Mouse (Mus musculus): ENCODE data around the gene Ddit4. TPM values are rescaled to one million over a fixed set of nuclear protein-coding genes. Genes with fewer than 3 reads are reported as not detected.

Gene Ddit4
- total RNA-seq, 1 experiment = 33.9 TPM

- Histone ChIP-seq H3K27ac (ENCODE audit: insufficient read depth, low read depth, low read length, poor library complexity, severe bottlenecking) (no peak overlapping the region; the same call in 1 of the 2 replicates), H3K4me1 (ENCODE audit: control insufficient read depth in 2 of 2, insufficient read depth in 2 of 2, low read length in 2 of 2, poor library complexity in 1 of 2) (peaks cover 6 to 20% of the 10 kb centered on the region in 2 experiments), H3K9me3 (ENCODE audit: control insufficient read depth, insufficient read depth, low read depth, low read length) (no peaks in the 10 kb centered on the region), H3K4me3 (ENCODE audit: insufficient read depth in 1 of 2, low read depth in 1 of 2, low read length in 2 of 2, poor library complexity in 1 of 2, severe bottlenecking in 1 of 2) (no peak overlapping the region), H3K36me3 (ENCODE audit: control insufficient read depth, insufficient read depth, low read length, poor library complexity, severe bottlenecking) (no peaks in the 10 kb centered on the region), H3K9ac (ENCODE audit: insufficient read depth, low read depth, low read length, poor library complexity, severe bottlenecking) (no peak overlapping the region)
- TF ChIP-seq MAFK (IDR thresholded peaks at IDR 0.05; ENCODE audit: insufficient read depth, low read depth, low read length) (no peak), HCFC1 (IDR thresholded peaks at IDR 0.05; ENCODE audit: borderline replicate concordance, insufficient read depth, low read length) (no peak), ZNF384 (IDR thresholded peaks at IDR 0.05; ENCODE audit: low read depth, low read length) (no peak), CHD2 (IDR thresholded peaks at IDR 0.05; ENCODE audit: low read depth, low read length) (no peak), ZC3H11A (IDR thresholded peaks at IDR 0.05; ENCODE audit: borderline replicate concordance, low read depth, low read length) (no peak)
- in situ Hi-C loops (cut with MboI; ENCODE audit: low sequenced_read_pairs in 2 of 2, unreplicated experiment in 2 of 2) = no loop called here
- DNase-seq (ENCODE audit: low read depth, low spot score) = no peak
These were observed 22.4 kb downstream of the Ddit4 start for GRCm38 (mm10) chr10:59929205-59929604.

GRCm38 (mm10) chr10:59924305-59924704 is 27.3 kb downstream of the Ddit4 start:
- Histone ChIP-seq H3K4me1 (ENCODE audit: control insufficient read depth in 2 of 2, insufficient read depth in 2 of 2, low read length in 2 of 2, poor library complexity in 1 of 2) (peaks cover 10 to 42% of the 10 kb centered on the region in 2 experiments), H3K36me3 (ENCODE audit: control insufficient read depth, insufficient read depth, low read length, poor library complexity, severe bottlenecking) (no peaks in the 10 kb centered on the region), H3K9ac (ENCODE audit: insufficient read depth, low read depth, low read length, poor library complexity, severe bottlenecking) (no peak overlapping the region), H3K9me3 (ENCODE audit: control insufficient read depth, insufficient read depth, low read depth, low read length) (no peaks in the 10 kb centered on the region), H3K27ac (ENCODE audit: insufficient read depth, low read depth, low read length, poor library complexity, severe bottlenecking) (no peak overlapping the region), H3K4me3 (ENCODE audit: insufficient read depth in 1 of 2, low read depth in 1 of 2, low read length in 2 of 2, poor library complexity in 1 of 2, severe bottlenecking in 1 of 2) (no peak overlapping the region)
- TF ChIP-seq MAFK (IDR thresholded peaks at IDR 0.05; ENCODE audit: insufficient read depth, low read depth, low read length) = no peak
- TF ChIP-seq ZC3H11A (IDR thresholded peaks at IDR 0.05; ENCODE audit: borderline replicate concordance, low read depth, low read length) = no peak
- TF ChIP-seq ZNF384 (IDR thresholded peaks at IDR 0.05; ENCODE audit: low read depth, low read length) = no peak
- no peak for TF ChIP-seq HCFC1 (IDR thresholded peaks at IDR 0.05; ENCODE audit: borderline replicate concordance, insufficient read depth, low read length)
- TF ChIP-seq CHD2 (IDR thresholded peaks at IDR 0.05; ENCODE audit: low read depth, low read length) = no peak
- in situ Hi-C loops (cut with MboI; ENCODE audit: low sequenced_read_pairs in 2 of 2, unreplicated experiment in 2 of 2) = no loop called here
- DNase-seq (ENCODE audit: low read depth, low spot score) = no peak

- Histone ChIP-seq H3K4me1 (ENCODE audit: control insufficient read depth in 2 of 2, insufficient read depth in 2 of 2, low read length in 2 of 2, poor library complexity in 1 of 2) (peaks cover 10 to 44% of the 10 kb centered on the region in 2 experiments), H3K4me3 (ENCODE audit: insufficient read depth in 1 of 2, low read depth in 1 of 2, low read length in 2 of 2, poor library complexity in 1 of 2, severe bottlenecking in 1 of 2) (no peak overlapping the region), H3K9me3 (ENCODE audit: control insufficient read depth, insufficient read depth, low read depth, low read length) (no peaks in the 10 kb centered on the region), H3K9ac (ENCODE audit: insufficient read depth, low read depth, low read length, poor library complexity, severe bottlenecking) (no peak overlapping the region), H3K27ac (ENCODE audit: insufficient read depth, low read depth, low read length, poor library complexity, severe bottlenecking) (no peak overlapping the region), H3K36me3 (ENCODE audit: control insufficient read depth, insufficient read depth, low read length, poor library complexity, severe bottlenecking) (no peaks in the 10 kb centered on the region)
- no peak for TF ChIP-seq ZNF384 (IDR thresholded peaks at IDR 0.05; ENCODE audit: low read depth, low read length)
- no peak for TF ChIP-seq MAFK (IDR thresholded peaks at IDR 0.05; ENCODE audit: insufficient read depth, low read depth, low read length)
- TF ChIP-seq ZC3H11A (IDR thresholded peaks at IDR 0.05; ENCODE audit: borderline replicate concordance, low read depth, low read length) = no peak
- TF ChIP-seq HCFC1 (IDR thresholded peaks at IDR 0.05; ENCODE audit: borderline replicate concordance, insufficient read depth, low read length) = no peak
- no peak for TF ChIP-seq CHD2 (IDR thresholded peaks at IDR 0.05; ENCODE audit: low read depth, low read length)
- no peak for DNase-seq (ENCODE audit: low read depth, low spot score)
- in situ Hi-C loops (cut with MboI; ENCODE audit: low sequenced_read_pairs in 2 of 2, unreplicated experiment in 2 of 2) = no loop called here
These were observed 28.1 kb downstream of the Ddit4 start for GRCm38 (mm10) chr10:59923493-59923892.

GRCm38 (mm10) chr10:59920810-59921681 is 30.6 kb downstream of the Ddit4 start:
- H3K4me1 ChIP-seq (ENCODE audit: control insufficient read depth in 2 of 2, insufficient read depth in 2 of 2, low read length in 2 of 2, poor library complexity in 1 of 2) = peaks cover 10 to 47% of the 10 kb centered on the region in 2 experiments
- no peak for TF ChIP-seq CHD2 (IDR thresholded peaks at IDR 0.05; ENCODE audit: low read depth, low read length)
- TF ChIP-seq HCFC1 (IDR thresholded peaks at IDR 0.05; ENCODE audit: borderline replicate concordance, insufficient read depth, low read length) = no peak
- TF ChIP-seq MAFK (IDR thresholded peaks at IDR 0.05; ENCODE audit: insufficient read depth, low read depth, low read length) = no peak
- no peak for TF ChIP-seq ZC3H11A (IDR thresholded peaks at IDR 0.05; ENCODE audit: borderline replicate concordance, low read depth, low read length)
- TF ChIP-seq ZNF384 (IDR thresholded peaks at IDR 0.05; ENCODE audit: low read depth, low read length) = no peak
- DNase-seq (ENCODE audit: low read depth, low spot score) = no peak

More at GRCm38 (mm10) chr10:59920810-59921681, 30.6 kb downstream of the Ddit4 start:
- in situ Hi-C loops (cut with MboI; ENCODE audit: low sequenced_read_pairs in 2 of 2, unreplicated experiment in 2 of 2) = no loop called here
- Histone ChIP-seq H3K27ac (ENCODE audit: insufficient read depth, low read depth, low read length, poor library complexity, severe bottlenecking) (no peak overlapping the region), H3K9me3 (ENCODE audit: control insufficient read depth, insufficient read depth, low read depth, low read length) (no peaks in the 10 kb centered on the region), H3K36me3 (ENCODE audit: control insufficient read depth, insufficient read depth, low read length, poor library complexity, severe bottlenecking) (no peaks in the 10 kb centered on the region), H3K4me3 (ENCODE audit: insufficient read depth in 1 of 2, low read depth in 1 of 2, low read length in 2 of 2, poor library complexity in 1 of 2, severe bottlenecking in 1 of 2) (peak overlapping the region; percentile 1 to 38; a peak in 1 of 4 replicates), H3K9ac (ENCODE audit: insufficient read depth, low read depth, low read length, poor library complexity, severe bottlenecking) (peak overlapping the region; percentile 12)
